Mouse (Mus musculus) bone marrow macrophage, adult 2 months (primary cell): Measurements from ENCODE around the gene Gm20388.

Experiments used
- CTCF ChIP-seq: IDR thresholded peaks from 2 replicates; pipeline ENCODE4 v1.5.1; 2012; ENCODE audit warnings: low read depth, mild to moderate bottlenecking, low read length, moderate library complexity
- POLR2A ChIP-seq: IDR thresholded peaks from 2 replicates; pipeline ENCODE4 v1.6.1; 2012; ENCODE audit warnings: mild to moderate bottlenecking, low read depth, low read length, borderline replicate concordance

DNA sequence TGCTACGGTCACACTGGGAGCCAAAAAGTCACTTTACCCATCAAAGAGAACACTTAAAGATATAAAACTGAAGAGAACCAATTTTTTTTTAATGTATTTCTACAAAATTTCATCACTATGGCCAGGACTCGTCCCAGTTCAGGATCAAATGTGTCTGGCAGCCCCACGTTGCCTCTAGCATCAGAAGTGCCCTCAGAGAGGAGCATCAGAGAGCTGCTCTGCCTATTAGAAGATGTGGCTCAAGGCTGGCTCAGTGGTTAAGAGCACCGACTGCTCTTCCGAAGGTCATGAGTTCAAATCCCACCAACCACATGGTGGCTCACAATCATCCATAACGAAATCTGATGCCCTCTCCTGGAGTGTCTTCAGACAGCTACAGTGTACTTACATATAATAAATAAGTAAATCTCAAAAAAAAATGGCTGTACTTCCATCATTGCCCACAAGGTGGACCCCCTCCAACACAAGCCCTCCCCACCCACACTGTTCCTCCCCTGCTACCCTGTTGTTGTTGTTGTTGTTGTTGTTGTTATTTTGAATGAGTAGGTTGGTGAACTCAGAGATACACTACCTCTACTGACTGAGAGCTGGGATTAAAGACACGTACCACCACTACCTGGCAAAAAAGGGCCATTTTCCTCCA, 3409.0 kb downstream of the Gm20388 start:
- TF ChIP-seq POLR2A: no peak
- TF ChIP-seq CTCF: no peak; the same call in 1 of the 2 replicates
